Mouse (Mus musculus) adrenal gland, adult 10 weeks (tissue): Measurements from ENCODE around the gene Cited1. TPM values are rescaled to one million over a fixed set of nuclear protein-coding genes. Genes with fewer than 3 reads are reported as not detected.

ENCODE experiments used
- polyA plus RNA-seq: library from polyadenylated mRNA; stranded (reverse); fragments of 350-450 nt; fragmentation: Illumina TruSeq; extraction: RNeasy Lipid Tissue Mini Kit (QIAGEN cat#74804); gene quantifications from one replicate; pipeline ENCODE4 v1.2.3, GENCODE M21; 2014; ENCODE audit warnings: low read depth, low replicate concordance

The Cited1 gene
- not detected for polyA plus RNA-seq

DNA sequence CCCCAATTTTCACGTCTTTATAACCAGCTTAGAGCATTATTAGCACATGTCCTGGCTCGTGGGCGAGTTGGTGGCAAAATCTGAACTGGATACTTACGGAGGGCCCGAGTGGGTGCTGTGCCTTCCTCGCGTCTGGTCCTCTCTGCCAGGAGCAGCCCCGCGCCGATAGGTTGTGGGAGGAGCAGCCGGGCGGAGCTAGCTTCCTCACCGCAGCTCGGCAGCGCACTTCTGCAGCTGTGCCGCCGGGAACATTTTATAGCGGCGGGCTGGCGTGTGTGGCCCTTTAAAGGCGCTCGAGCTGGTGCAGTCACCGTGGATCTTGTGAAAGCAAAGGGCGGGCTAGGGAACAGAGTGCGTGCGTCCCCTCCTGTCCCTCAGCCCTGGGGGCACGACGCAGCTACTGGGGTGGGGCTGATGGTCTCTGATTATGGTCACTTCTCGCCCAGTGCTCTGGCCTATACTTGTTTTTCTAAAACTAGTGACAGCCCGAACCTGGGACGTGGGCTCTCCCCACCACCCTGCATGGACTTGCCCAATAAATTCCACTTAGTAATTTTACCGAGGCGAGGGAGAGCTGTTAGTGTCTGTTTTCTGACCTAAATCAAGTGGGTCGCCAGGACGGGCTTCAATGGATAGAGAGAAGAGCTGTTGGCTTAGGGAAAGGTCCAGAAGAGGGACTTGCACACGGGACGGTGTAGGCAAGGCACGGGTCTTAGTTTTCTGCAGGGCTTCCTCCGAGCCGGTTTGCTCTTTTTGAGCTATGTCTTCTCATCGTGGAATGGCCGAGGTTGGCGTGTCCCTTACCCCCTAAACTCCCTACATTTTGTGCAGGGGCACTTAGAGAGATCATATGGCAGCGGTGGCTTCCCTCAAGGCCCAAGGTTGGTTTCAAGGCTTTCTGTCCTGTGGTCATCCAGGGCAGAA, at the start of gene Cited1:
Cited1 (minus strand) TSS at position 245 of the 924 bp plus-strand sequence.

Other genes with a start within 250 kb of the Cited1 start
- gene Rtl5, start 180.9 kb downstream of the Cited1 start, polyA plus RNA-seq: 3.0 TPM
- gene Pin4, start 132.7 kb downstream of the Cited1 start, polyA plus RNA-seq: 210 TPM
- gene Ercc6l, start 95.1 kb downstream of the Cited1 start, polyA plus RNA-seq: 1.3 TPM
- 839 TPM for gene Rps4x, start 62.8 kb downstream of the Cited1 start, polyA plus RNA-seq